Mouse (Mus musculus) ES-Bruce4 (cell line): ENCODE data around the gene Nos1ap. TPM values are rescaled to one million over a fixed set of nuclear protein-coding genes. Genes with fewer than 3 reads are reported as not detected.

Source experiments
- H3K27ac ChIP-seq: 2 replicates; pipeline ENCODE4 v1.5.1; 2012; ENCODE audit warnings: low read length, inconsistent platforms; ENCODE audit not compliant: insufficient read depth
- H3K27me3 ChIP-seq: 2 replicates; pipeline ENCODE4 v1.6.1; 2012; ENCODE audit warnings: mild to moderate bottlenecking, low read length, inconsistent platforms; ENCODE audit not compliant: control insufficient read depth, poor library complexity, insufficient read depth, severe bottlenecking
- H3K36me3 ChIP-seq: 2 replicates; pipeline ENCODE4 v1.6.1; 2012; ENCODE audit warnings: inconsistent platforms, mild to moderate bottlenecking, low read length, moderate library complexity; ENCODE audit not compliant: control insufficient read depth, poor library complexity, insufficient read depth, severe bottlenecking
- H3K4me1 ChIP-seq: one replicate; pipeline ENCODE4 v1.8.1; 2011; ENCODE audit warnings: low read length; ENCODE audit not compliant: control insufficient read depth, insufficient read depth
- H3K4me3 ChIP-seq: 2 replicates; pipeline ENCODE4 v1.5.1; 2011; ENCODE audit warnings: low read depth, mild to moderate bottlenecking, low read length
- H3K9ac ChIP-seq: 2 replicates; pipeline ENCODE4 v1.6.1; 2012; ENCODE audit warnings: low read depth, mild to moderate bottlenecking, inconsistent platforms; ENCODE audit not compliant: poor library complexity, severe bottlenecking
- H3K9me3 ChIP-seq: replicated peaks from 2 replicates; pipeline ENCODE4 v1.6.1; 2012; ENCODE audit warnings: mild to moderate bottlenecking, low read length, inconsistent platforms; ENCODE audit not compliant: control insufficient read depth, poor library complexity, insufficient read depth, severe bottlenecking
- CTCF ChIP-seq: IDR thresholded peaks from one replicate; pipeline ENCODE4 v1.8.1; 2011; ENCODE audit warnings: low read depth, low read length
- EP300 ChIP-seq: IDR thresholded peaks from 2 replicates; pipeline ENCODE4 v1.6.1; 2011; ENCODE audit warnings: low read depth, low read length; ENCODE audit not compliant: insufficient read depth
- POLR2A ChIP-seq: IDR thresholded peaks from one replicate; pipeline ENCODE4 v1.8.1; 2011; ENCODE audit warnings: low read length; ENCODE audit not compliant: insufficient read depth
- polyA plus RNA-seq: library from polyadenylated mRNA; stranded (reverse); fragments of >200 nt; gene quantifications from 2 replicates; pipeline ENCODE4 v1.2.4, GENCODE M21; 2011; ENCODE audit warnings: low read depth; ENCODE audit not compliant: missing spikeins, insufficient read depth, insufficient read length

The Nos1ap gene
- polyA plus RNA-seq, 1 experiment: 4.6 TPM

DNA sequence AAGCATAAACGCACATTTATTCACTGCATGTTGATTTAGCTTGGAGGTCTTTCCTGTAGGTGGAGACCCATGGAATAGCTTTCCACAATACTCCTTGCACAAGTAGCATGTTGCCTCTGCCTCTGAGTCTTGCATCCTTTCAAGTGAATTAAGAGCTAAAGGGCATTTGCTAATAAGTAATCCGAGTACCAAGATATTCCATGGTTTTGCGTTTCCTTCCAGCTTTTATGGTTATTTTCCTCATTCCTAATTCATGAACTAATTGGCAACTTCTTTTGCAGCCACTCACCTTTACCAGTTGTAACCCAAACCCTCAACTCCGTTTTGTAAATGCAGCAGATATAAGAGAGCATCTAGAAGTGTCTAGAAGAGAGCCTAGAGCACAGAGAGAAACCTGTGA, 155.5 kb downstream of the Nos1ap start:
- no peak overlapping the region for H3K4me3 ChIP-seq
- H3K27me3 ChIP-seq: no peaks in the 10 kb centered on the region
- no peak overlapping the region for H3K27ac ChIP-seq
- TF ChIP-seq EP300 (no peak), CTCF (no peak), POLR2A (no peak)
- H3K36me3 ChIP-seq: no peaks in the 10 kb centered on the region
- no peak overlapping the region for H3K9ac ChIP-seq
- H3K9me3 ChIP-seq: no peaks in the 10 kb centered on the region
- no peaks in the 10 kb centered on the region for H3K4me1 ChIP-seq

DNA sequence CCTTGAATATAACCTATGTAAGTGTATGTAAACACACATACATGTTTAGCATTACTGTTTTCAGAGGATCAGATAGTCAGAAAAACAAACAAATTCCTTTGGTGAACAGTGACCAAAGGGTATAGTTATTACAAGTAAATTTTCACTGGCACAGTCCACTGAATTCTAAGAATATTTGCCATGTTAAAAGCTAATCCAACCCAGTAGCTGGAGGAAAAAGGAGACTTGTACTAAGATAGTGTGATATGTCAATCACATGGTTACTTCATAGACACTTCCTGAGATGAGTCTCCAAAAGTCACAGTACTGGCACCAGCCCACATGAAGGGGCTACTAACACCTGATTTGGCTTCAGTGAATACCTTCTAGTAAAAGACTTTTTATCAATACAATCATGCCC, 156.0 kb downstream of the Nos1ap start:
- H3K27ac ChIP-seq: no peak overlapping the region
- no peaks in the 10 kb centered on the region for H3K9me3 ChIP-seq
- no peaks in the 10 kb centered on the region for H3K36me3 ChIP-seq
- no peaks in the 10 kb centered on the region for H3K27me3 ChIP-seq
- no peak overlapping the region for H3K4me3 ChIP-seq
- H3K4me1 ChIP-seq: no peaks in the 10 kb centered on the region
- TF ChIP-seq CTCF: no peak
- TF ChIP-seq POLR2A: no peak
- no peak for TF ChIP-seq EP300
- H3K9ac ChIP-seq: no peak overlapping the region

- Histone ChIP-seq H3K27me3 (no peaks in the 10 kb centered on the region), H3K9ac (no peak overlapping the region), H3K9me3 (no peaks in the 10 kb centered on the region), H3K36me3 (no peaks in the 10 kb centered on the region), H3K27ac (no peak overlapping the region), H3K4me1 (no peaks in the 10 kb centered on the region), H3K4me3 (no peak overlapping the region)
- TF ChIP-seq POLR2A: no peak
- no peak for TF ChIP-seq CTCF
- no peak for TF ChIP-seq EP300
Measured at GRCm38 (mm10) chr1:170432288-170432687, 157.4 kb downstream of the Nos1ap start.

DNA sequence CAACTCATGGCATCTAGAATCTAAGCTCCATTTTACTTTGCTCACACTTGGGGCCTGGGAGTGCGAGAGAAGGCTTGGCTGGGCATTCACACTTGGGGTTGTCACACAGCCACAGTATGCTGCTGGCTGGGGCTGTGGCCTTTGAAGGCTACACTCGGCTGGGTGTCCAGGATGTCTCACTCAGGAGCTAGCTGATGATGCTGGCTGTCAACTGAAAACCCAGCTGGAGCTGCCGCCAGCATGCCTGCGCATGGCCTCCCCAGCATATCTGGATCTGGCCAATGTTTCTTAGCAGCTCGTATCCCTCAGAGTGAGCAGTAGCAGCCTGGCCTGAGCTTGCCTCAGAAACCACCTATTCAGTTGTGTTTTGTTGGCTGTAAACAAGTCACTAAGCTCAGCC, 158.3 kb downstream of the Nos1ap start:
- Histone ChIP-seq H3K4me1 (no peaks in the 10 kb centered on the region), H3K27ac (no peak overlapping the region), H3K27me3 (no peaks in the 10 kb centered on the region), H3K36me3 (no peaks in the 10 kb centered on the region), H3K4me3 (no peak overlapping the region), H3K9me3 (no peaks in the 10 kb centered on the region), H3K9ac (no peak overlapping the region)
- TF ChIP-seq EP300: no peak
- no peak for TF ChIP-seq CTCF
- TF ChIP-seq POLR2A: no peak

DNA sequence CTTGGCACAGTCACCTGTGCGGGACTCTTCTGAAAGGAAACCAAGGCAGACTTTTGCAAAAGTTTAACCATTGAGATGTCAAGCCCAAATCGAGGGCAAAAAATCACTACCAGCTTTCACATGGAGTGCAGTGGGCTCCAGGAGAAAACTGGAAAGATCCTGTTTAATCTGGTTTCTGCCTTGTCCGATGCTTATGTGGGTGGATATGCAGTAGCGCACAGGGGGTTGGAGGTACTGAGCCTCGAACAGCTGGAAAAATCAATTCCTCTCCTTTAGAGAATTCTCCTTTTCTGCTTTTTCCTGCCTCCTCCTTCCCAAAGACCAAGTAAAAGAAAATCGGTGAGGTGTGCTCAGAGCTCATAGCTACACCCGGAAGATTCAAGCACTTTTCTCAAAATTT, 159.0 kb downstream of the Nos1ap start:
- no peak for TF ChIP-seq EP300
- no peak for TF ChIP-seq CTCF
- no peak for TF ChIP-seq POLR2A
- H3K27me3 ChIP-seq: no peaks in the 10 kb centered on the region
- no peak overlapping the region for H3K9ac ChIP-seq
- H3K4me3 ChIP-seq: no peak overlapping the region
- no peaks in the 10 kb centered on the region for H3K9me3 ChIP-seq
- no peaks in the 10 kb centered on the region for H3K4me1 ChIP-seq
- H3K27ac ChIP-seq: no peak overlapping the region
- no peaks in the 10 kb centered on the region for H3K36me3 ChIP-seq

DNA sequence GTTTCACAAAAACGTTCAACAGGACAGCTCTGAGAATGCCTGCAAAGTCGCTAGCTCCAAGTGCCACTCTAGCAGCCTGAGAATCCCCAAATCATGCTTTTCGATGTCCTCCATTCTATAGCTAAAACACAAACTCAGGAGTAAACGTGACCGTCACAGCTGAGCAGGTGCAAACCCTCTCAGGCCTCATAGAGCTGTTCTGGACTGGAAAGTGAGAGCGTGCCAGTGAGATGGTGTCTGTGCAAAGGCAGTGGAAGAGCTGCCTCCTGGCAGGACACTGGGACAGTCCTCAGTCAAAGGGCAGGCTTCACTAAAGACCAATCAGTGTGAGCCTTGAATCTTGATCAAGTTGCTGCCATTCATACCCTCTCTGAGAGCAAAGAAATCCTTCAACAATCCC, 160.0 kb downstream of the Nos1ap start:
- no peak overlapping the region for H3K9ac ChIP-seq
- TF ChIP-seq POLR2A (no peak), CTCF (no peak), EP300 (no peak)
- H3K4me1 ChIP-seq: no peaks in the 10 kb centered on the region
- H3K27me3 ChIP-seq: no peaks in the 10 kb centered on the region
- no peak overlapping the region for H3K4me3 ChIP-seq
- H3K9me3 ChIP-seq: no peaks in the 10 kb centered on the region
- no peak overlapping the region for H3K27ac ChIP-seq
- no peaks in the 10 kb centered on the region for H3K36me3 ChIP-seq

GRCm38 (mm10) chr1:170428141-170428540, 161.5 kb downstream of the Nos1ap start:
- Histone ChIP-seq H3K27me3 (no peaks in the 10 kb centered on the region), H3K4me1 (no peaks in the 10 kb centered on the region)

More at GRCm38 (mm10) chr1:170428141-170428540, 161.5 kb downstream of the Nos1ap start:
- Histone ChIP-seq H3K27ac (no peak overlapping the region), H3K4me3 (no peak overlapping the region), H3K36me3 (no peaks in the 10 kb centered on the region), H3K9ac (no peak overlapping the region), H3K9me3 (no peaks in the 10 kb centered on the region)
- TF ChIP-seq CTCF: no peak
- TF ChIP-seq POLR2A: no peak
- no peak for TF ChIP-seq EP300
